Mouse (Mus musculus) adrenal gland, adult 18-20 months (tissue): ENCODE measurements around the gene Hopx. TPM values are rescaled to one million over a fixed set of nuclear protein-coding genes. Genes with fewer than 3 reads are reported as not detected.

Experiments used
- DNase-seq, 2 experiments: peaks; one replicate each; pipeline ENCODE4 v3.0.0; 2021 to 2022; ENCODE audit warnings: low spot score in 2 of 2
- total RNA-seq, 2 experiments: library from RNA; stranded (reverse); gene quantifications; 1 replicate in 1 of 2; 2 replicates in 1 of 2; pipeline ENCODE4 v1.2.3; 2021

Gene Hopx
- total RNA-seq, 2 experiments from 2014 or later = 2.4 to 3.3 TPM

- peak; percentile 46 to 63 for DNase-seq
Measured at GRCm38 (mm10) chr5:77074914-77075313, 40.0 kb downstream of the Hopx start.

GRCm38 (mm10) chr5:77073794-77074193, 41.1 kb downstream of the Hopx start:
- DNase-seq = no peak

- DNase-seq = no peak
Measured at GRCm38 (mm10) chr5:77071626-77072025, 43.3 kb downstream of the Hopx start.

GRCm38 (mm10) chr5:77070987-77071386, 43.9 kb downstream of the Hopx start:
- no peak for DNase-seq

GRCm38 (mm10) chr5:77067321-77067720, 47.6 kb downstream of the Hopx start:
- no peak for DNase-seq

- DNase-seq = peak; percentile 62 to 72
Measured at GRCm38 (mm10) chr5:77061372-77062038, 53.4 kb downstream of the Hopx start.

GRCm38 (mm10) chr5:77060363-77060762, 54.6 kb downstream of the Hopx start:
- DNase-seq = no peak

GRCm38 (mm10) chr5:77056881-77057440, 58.0 kb downstream of the Hopx start:
- DNase-seq = no peak

GRCm38 (mm10) chr5:77052616-77053015, 62.3 kb downstream of the Hopx start:
- DNase-seq = no peak

- no peak for DNase-seq
Measured at GRCm38 (mm10) chr5:77044362-77044761, 70.6 kb downstream of the Hopx start.

GRCm38 (mm10) chr5:77039391-77039790, 75.5 kb downstream of the Hopx start:
- DNase-seq = no peak

- no peak for DNase-seq
Measured at GRCm38 (mm10) chr5:77038451-77038850, 76.5 kb downstream of the Hopx start.

Other genes with a start within 250 kb of the Hopx start
- gene Aasdh, start 209.6 kb downstream of the Hopx start, total RNA-seq = 10 to 100 TPM; 14.8 to 16.2 TPM
- 100 to 1,000 TPM; 148 to 195 TPM for gene Paics, start 163.8 kb downstream of the Hopx start, total RNA-seq
- 10 to 100 TPM; 12.2 to 15.3 TPM for gene Ppat, start 163.5 kb downstream of the Hopx start, total RNA-seq
- gene Srp72, start 140.4 kb downstream of the Hopx start, total RNA-seq = 100 to 1,000 TPM; 115 to 139 TPM
- gene Arl9, start 111.1 kb downstream of the Hopx start, total RNA-seq = not detected
- gene Thegl, start 99.1 kb downstream of the Hopx start, total RNA-seq = not detected
- not detected for gene Spink2, start 96.3 kb upstream of the Hopx start, total RNA-seq
- gene Rest, start 150.4 kb upstream of the Hopx start, total RNA-seq = 10 to 100 TPM; 19.5 to 21.6 TPM
- 10 to 100 TPM; 22.5 to 25.9 TPM for gene Noa1, start 195.0 kb upstream of the Hopx start, total RNA-seq
- gene Polr2b, start 195.0 kb upstream of the Hopx start, total RNA-seq = 10 to 100 TPM; 37.2 to 88.7 TPM